Mouse (Mus musculus) fibroblast of lung, adult 2 months (primary cell): ENCODE measurements around the gene Olfr1135.

Source experiments
- DNase-seq: peaks from one replicate; pipeline ENCODE4 v3.0.0-alpha.2; 2011; ENCODE audit warnings: low read depth

Olfr1135 gene

DNA sequence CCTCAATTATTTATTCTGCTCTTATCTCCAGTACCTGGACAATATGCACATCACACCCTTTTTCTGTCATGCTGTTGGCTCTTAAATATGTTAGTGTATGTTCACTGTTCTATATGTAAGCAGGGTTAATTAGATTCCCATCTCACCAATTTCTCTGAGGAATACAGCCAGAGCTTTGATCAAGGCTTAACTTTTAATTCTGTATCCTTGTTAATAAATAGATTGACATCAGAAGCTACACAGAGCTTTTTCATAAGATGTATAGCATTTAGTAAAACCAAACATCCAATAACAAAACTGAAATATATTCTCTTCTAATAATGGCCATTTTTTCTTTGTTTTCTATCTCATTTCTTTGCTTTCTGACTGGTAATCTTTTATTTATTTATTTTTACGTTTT, at the start of gene Olfr1135:
Gene Olfr1135 (minus strand): TSS at position 101 of the 400 bp plus-strand sequence.
- no peak for DNase-seq

DNA sequence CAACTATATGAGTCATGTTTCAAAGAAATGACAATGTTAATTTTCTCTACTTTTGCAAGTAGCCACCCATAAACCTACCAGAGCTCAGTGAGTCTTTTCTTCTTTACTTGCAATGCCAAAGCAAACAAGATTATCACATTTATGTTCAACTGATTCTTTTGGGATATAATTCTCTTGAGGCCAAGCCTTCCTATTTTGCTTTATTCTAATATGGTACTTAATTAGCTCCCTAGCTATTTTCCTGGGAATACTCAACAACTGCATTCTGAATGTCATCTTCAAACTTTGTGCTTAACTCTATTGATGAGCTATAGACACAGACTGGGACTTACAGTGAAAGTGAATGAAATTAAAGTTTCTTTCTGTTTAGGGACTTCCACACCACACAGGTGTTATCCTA, 39.6 kb upstream of the Olfr1135 start, which contains the start of gene Olfr1137:
Gene Olfr1137 (minus strand): TSS at position 101 of the 400 bp plus-strand sequence.
- no peak for DNase-seq

DNA sequence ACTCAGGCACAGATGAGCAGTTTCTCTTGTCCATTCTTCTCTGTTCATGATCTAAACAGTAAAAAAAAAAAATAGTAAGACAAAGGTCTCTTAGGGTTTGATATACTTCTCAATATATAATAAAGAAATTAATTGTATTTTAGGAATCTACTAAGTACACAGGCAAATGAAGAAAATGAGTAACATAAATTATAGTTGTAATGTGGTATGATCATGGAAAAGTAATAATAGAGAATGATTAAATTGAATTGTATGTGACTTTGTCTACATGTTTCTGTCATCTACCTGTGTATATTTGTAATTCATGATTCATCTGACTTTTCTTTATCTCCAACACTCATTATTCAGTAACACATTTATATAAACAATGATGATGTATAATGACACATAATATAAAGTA, 20.4 kb upstream of the Olfr1135 start, which contains the start of gene Olfr1136:
Gene Olfr1136 (minus strand): TSS at position 101 of the 400 bp plus-strand sequence.
- no peak for DNase-seq

DNA sequence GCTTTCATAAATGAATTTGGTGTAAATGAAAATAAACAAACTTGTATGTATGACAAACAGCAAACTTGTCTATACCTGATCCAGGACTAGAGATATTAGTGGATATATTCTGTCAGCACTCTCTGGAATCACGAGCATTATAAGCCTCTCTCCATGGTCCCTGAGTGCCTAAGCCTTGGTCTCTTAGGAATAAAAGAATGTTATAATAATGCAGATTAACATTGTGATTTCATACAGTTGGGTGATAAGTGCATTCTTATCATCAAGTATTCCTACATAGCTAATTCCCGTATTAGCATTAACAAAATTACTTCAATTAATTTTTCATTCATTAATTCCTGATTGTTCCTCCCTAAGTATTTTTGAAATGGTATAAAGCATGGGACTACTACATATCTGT, 15.1 kb downstream of the Olfr1135 start, which contains the start of gene Olfr1134:
Gene Olfr1134 (minus strand): TSS at position 101 of the 400 bp plus-strand sequence.
- no peak for DNase-seq

DNA sequence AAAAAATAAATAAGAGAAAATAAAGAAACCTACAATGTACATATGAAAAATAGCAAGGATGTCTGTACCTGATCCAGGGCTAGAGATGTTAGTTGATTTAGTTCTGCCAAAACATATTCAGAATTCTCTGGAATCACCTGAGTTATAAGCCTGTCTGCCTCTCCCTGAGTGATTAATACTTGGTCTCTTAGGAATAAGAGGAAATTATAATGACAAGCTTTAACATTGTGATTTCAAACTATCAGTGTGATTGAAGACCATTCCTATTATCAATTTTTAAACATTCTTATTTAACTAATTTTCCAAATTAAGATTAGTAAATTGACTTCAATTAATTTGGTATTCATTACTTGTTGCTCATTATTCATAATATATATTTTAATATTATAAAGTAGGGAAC, 26.2 kb downstream of the Olfr1135 start, which contains the start of gene Olfr1133:
Gene Olfr1133 (minus strand): TSS at position 101 of the 400 bp plus-strand sequence.
- DNase-seq: no peak

DNA sequence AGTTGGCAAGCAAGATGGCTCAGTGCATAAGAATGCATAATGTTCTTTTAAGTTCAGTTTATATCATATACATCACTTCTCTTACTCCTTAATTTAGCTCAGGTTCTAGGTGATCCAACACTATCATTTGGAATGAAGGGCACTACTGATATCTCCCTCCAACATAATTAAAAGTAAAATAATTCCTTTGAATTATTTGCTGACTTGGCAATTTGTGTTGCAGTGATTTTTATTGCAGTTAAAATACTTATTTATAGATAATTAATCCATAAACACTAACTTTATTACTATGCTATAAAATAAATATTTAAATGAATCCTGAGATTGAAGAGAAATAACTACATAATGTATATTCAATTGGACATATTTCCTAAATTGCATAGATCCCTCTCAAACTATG, 31.0 kb downstream of the Olfr1135 start:
- no peak for DNase-seq

DNA sequence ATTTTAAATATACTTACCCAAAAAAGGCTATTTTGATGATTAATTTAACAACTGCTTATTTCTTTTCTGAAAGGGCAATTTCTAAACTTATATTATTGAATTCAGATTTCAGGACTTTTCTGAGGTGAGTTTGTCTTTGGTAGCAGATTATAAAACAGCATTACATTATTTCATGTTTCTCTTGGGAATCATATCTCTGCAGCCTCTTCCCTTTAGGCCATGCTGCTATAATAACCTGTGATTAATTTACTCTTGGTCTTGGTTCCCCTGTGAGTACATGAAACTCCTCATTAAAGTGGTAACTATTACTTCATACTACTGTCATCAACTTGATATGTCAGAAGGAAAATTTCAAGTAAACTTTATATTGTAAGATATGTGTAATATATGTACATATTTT, 36.0 kb downstream of the Olfr1135 start, which contains the start of gene Olfr1132:
Gene Olfr1132 (minus strand): TSS at position 101 of the 400 bp plus-strand sequence.
- DNase-seq: no peak

DNA sequence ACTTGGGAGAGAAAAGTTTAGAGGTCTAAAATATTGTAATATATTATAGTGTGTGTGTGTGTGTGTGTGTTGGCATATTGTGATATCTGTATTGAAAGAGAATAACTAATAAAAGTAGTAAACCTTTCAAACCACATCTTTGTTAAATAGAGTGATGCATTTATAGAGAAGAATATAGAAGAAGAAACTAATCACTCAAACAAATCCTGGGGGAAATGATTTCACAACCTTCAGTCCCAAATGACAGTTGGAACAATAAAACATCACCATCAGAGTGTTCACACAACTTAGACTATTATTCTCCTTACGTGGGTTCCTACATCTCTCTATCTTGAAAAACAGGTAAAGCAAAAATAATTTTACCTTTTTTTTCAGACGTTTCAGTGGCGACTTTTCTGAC, 46.7 kb downstream of the Olfr1135 start, which contains the start of gene Olfr1131:
Gene Olfr1131 (plus strand): TSS at position 301 of the 400 bp plus-strand sequence.
- DNase-seq: no peak
